Mouse (Mus musculus): ENCODE measurements around the gene Pcx. TPM values are rescaled to one million over a fixed set of nuclear protein-coding genes. Genes with fewer than 3 reads are reported as not detected.

Pcx gene
- polyA plus RNA-seq (2015; fragmentation: Nextera tagmentation; extraction: Ambion mirVana) = 11.8 and 15.0 TPM in 2 replicates

DNA sequence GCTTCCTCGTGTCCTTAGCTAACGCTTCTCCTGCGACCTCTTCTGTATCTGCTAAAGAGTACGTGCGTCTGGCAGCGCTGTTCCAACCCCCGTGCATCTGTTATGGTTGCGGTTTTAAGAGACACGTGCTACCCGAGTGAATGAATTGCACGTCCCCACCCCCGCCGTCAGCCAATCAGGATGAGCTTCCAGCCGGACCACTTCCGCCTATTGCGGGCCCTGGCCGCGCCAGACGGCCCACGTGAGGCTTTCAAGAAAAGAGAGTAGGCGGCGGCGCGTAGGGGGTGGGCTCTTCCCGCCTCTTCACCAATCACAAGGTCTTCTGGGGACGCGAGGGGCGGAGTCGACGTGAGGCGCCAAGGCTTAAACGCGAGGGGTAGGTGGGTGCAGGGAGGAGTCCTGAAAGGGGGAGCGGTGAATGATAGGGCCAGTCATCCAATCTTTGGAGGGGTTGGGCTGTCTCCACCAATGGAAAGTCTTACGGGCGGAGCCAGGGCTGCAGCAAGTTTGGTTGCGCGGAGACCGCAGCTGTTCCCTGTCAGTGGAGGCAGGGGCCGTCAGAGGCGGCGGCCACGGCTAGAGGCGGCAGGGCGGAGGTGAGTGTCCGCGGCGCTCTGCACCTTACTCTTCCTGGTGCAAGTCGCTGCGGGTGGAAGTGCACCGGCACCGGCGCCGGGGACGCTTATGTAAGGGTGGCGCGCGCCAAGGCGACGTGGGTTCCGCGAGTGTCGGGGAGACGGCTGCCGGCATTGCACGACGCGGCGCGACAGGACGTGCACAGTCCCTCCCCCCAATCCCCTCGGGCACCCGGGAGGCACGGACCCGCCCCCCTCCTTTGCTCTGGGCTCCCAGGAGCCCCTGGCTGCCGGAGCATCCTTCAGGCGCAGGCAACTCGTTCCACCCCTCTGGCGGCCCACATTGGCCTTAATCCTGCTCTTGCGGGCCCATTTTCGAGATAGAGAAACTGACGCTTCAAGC lies at the start of gene Pcx:
Gene Pcx, plus strand, starts transcription at position 487 of the 978 bp plus-strand sequence.
- peak within 1 kb of the TSS; percentile 86 for H3K4me2 ChIP-seq (replicated peaks)
- no peaks in the 10 kb centered on the region for H3K9me3 ChIP-seq
- H3K36me3 ChIP-seq = no peaks in the 10 kb centered on the region
- no peak within 1 kb of the TSS for H3K27ac ChIP-seq
- peak within 1 kb of the TSS; percentile 75 for H3K4me3 ChIP-seq (replicated peaks)
- peaks cover 4% of the 10 kb centered on the region; the same call in 1 of the 2 replicates for H3K4me1 ChIP-seq (replicated peaks)
- no peaks in the 10 kb centered on the region; the same call in 1 of the 2 replicates for H3K27me3 ChIP-seq (replicated peaks)
- peak; percentile 100 for ATAC-seq
- H3K9ac ChIP-seq = peak within 1 kb of the TSS; percentile 47
- WGBS = under 1% methylated on average over 81 of the region's 82 CpGs

DNA sequence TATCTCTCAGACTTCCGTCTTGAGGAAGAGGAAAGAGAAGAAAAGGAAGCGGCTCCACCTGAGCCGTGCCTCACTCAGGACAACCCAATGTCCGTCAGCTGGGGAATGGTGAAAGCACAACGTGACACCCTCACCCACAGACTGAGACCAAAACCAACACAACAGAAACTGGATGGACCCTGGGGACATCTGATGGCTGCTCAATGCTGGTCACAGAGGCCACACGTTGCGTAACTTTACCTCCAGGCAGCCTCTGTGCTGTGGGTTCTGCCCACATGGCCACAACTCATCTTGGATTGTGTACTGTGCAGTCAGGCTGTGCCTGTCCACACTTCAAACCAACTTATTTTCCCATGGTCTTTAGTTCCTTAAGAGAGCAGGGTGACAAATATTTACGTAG lies 48.3 kb upstream of the Pcx start:
- H3K4me1 ChIP-seq (replicated peaks) = no peaks in the 10 kb centered on the region
- H3K36me3 ChIP-seq = no peaks in the 10 kb centered on the region
- WGBS = 79% methylated on average over 8 of the region's 8 CpGs
- no peak overlapping the region for H3K9ac ChIP-seq
- no peaks in the 10 kb centered on the region for H3K27me3 ChIP-seq (replicated peaks)
- no peaks in the 10 kb centered on the region for H3K9me3 ChIP-seq
- ATAC-seq = no peak
- H3K27ac ChIP-seq = no peak overlapping the region
- H3K4me2 ChIP-seq (replicated peaks) = no peak overlapping the region
- no peak overlapping the region for H3K4me3 ChIP-seq (replicated peaks)

- Histone ChIP-seq H3K9ac (no peak overlapping the region), H3K27me3 (replicated peaks) (no peaks in the 10 kb centered on the region), H3K4me3 (replicated peaks) (no peak overlapping the region), H3K4me1 (replicated peaks) (no peaks in the 10 kb centered on the region), H3K27ac (no peak overlapping the region), H3K9me3 (no peaks in the 10 kb centered on the region), H3K4me2 (replicated peaks) (no peak overlapping the region), H3K36me3 (no peaks in the 10 kb centered on the region)
- ATAC-seq = no peak
- WGBS = 88% methylated on average over 4 of the region's 4 CpGs
These were observed 45.6 kb upstream of the Pcx start for GRCm38 (mm10) chr19:4464666-4465065.

- Histone ChIP-seq H3K27me3 (replicated peaks) (no peaks in the 10 kb centered on the region), H3K27ac (no peak overlapping the region), H3K4me3 (replicated peaks) (no peak overlapping the region), H3K9me3 (no peaks in the 10 kb centered on the region), H3K36me3 (no peaks in the 10 kb centered on the region), H3K4me1 (replicated peaks) (no peaks in the 10 kb centered on the region), H3K4me2 (replicated peaks) (no peak overlapping the region), H3K9ac (no peak overlapping the region)
- WGBS = 38% methylated on average over 5 of the region's 5 CpGs
- no peak for ATAC-seq
These were observed 41.9 kb upstream of the Pcx start for GRCm38 (mm10) chr19:4468363-4468762.

DNA sequence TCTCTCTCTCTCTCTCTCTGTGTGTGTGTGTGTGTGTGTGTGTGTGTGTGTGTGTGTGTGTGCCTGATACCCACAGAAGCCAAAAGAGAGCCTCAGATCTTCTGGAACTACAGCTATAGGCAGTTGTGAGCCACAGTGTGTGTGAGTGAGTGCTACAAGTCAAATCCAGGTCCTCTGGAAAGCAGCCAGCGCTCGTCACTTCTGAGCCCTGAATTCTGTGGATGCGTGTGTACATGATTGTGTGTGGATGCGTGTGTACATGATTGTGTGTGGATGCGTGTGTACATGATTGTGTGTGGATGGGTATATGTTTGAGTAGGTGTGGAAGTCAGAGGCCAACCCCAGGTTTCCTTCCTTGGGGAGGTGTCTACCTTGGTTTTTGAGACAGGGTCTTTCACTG lies 36.7 kb upstream of the Pcx start:
- no peak overlapping the region for H3K4me2 ChIP-seq (replicated peaks)
- WGBS = 87% methylated on average over 5 of the region's 5 CpGs
- H3K36me3 ChIP-seq = no peaks in the 10 kb centered on the region
- peaks cover 10% of the 10 kb centered on the region; the same call in 1 of the 2 replicates for H3K4me1 ChIP-seq (replicated peaks)
- H3K27ac ChIP-seq = no peak overlapping the region
- H3K9me3 ChIP-seq = no peaks in the 10 kb centered on the region
- peaks cover 34% of the 10 kb centered on the region for H3K27me3 ChIP-seq (replicated peaks)
- no peak overlapping the region for H3K9ac ChIP-seq
- no peak overlapping the region for H3K4me3 ChIP-seq (replicated peaks)
- ATAC-seq = no peak

GRCm38 (mm10) chr19:4474739-4475138 lies 35.5 kb upstream of the Pcx start:
- Histone ChIP-seq H3K27me3 (replicated peaks) (peaks cover 34% of the 10 kb centered on the region), H3K27ac (no peak overlapping the region), H3K4me2 (replicated peaks) (no peak overlapping the region), H3K4me3 (replicated peaks) (no peak overlapping the region), H3K9me3 (no peaks in the 10 kb centered on the region), H3K4me1 (replicated peaks) (peaks cover 10% of the 10 kb centered on the region; the same call in 1 of the 2 replicates), H3K9ac (no peak overlapping the region), H3K36me3 (no peaks in the 10 kb centered on the region)
- 53% methylated on average over 3 of the region's 3 CpGs for WGBS
- ATAC-seq = no peak

DNA sequence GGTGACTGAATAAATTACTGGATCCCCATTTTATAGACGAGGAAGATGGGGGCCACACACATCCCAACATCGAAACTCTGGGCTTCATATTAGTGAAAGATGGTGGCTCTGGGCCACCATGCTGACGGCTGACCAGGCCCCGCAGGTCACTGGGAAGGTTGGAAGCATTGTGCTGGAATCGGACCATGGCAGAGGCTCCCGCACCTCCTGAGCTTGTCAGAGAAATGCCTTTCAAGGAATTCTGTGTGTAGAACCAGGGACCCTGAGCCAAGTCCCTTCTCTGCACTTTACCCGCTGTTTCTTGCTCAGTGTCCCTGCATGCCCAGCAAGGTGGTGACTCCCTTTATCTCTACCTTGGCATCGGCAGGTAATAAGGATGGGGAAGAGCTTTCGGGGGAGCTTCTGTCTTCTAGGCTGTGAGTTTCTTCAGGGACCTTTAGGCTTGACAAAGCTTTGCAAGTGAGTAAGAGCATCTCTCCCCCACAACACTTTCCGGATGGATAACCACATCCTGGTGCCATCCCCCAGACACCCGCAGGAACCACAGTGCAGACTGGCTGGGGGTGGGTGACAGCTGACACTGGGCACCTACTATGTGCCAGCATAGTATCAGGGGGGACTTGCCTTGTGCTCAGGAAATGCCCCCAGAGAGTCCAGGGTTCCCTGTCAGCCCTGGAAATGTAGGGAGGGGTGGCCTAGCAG lies 34.9 kb upstream of the Pcx start:
- Histone ChIP-seq H3K4me1 (replicated peaks) (peaks cover 10% of the 10 kb centered on the region; the same call in 1 of the 2 replicates), H3K36me3 (no peaks in the 10 kb centered on the region), H3K27me3 (replicated peaks) (peaks cover 34% of the 10 kb centered on the region), H3K4me3 (replicated peaks) (no peak overlapping the region), H3K4me2 (replicated peaks) (no peak overlapping the region), H3K9me3 (no peaks in the 10 kb centered on the region), H3K9ac (no peak overlapping the region), H3K27ac (no peak overlapping the region)
- no peak for ATAC-seq
- 80% methylated on average over 11 of the region's 11 CpGs for WGBS

GRCm38 (mm10) chr19:4476601-4477257 lies 33.5 kb upstream of the Pcx start:
- under 1% methylated on average over 70 of the region's 70 CpGs for WGBS
- Histone ChIP-seq H3K27me3 (replicated peaks) (peaks cover 34% of the 10 kb centered on the region), H3K9ac (peak overlapping the region; percentile 51), H3K9me3 (no peaks in the 10 kb centered on the region), H3K27ac (no peak overlapping the region), H3K4me3 (replicated peaks) (peak overlapping the region; percentile 51), H3K4me2 (replicated peaks) (peak overlapping the region; percentile 100), H3K4me1 (replicated peaks) (peaks cover 10% of the 10 kb centered on the region; the same call in 1 of the 2 replicates), H3K36me3 (no peaks in the 10 kb centered on the region)
- ATAC-seq = peak; percentile 60

GRCm38 (mm10) chr19:4477345-4478189 lies 32.7 kb upstream of the Pcx start, which contains the start of gene Syt12:
Gene Syt12 (minus strand): TSS chr19:4477447.
- Histone ChIP-seq H3K27ac (no peak within 1 kb of the TSS), H3K9ac (peak within 1 kb of the TSS; percentile 51), H3K4me1 (replicated peaks) (peaks cover 10% of the 10 kb centered on the region; the same call in 1 of the 2 replicates), H3K4me3 (replicated peaks) (peak within 1 kb of the TSS; percentile 51), H3K36me3 (no peaks in the 10 kb centered on the region), H3K9me3 (no peaks in the 10 kb centered on the region), H3K27me3 (replicated peaks) (peaks cover 34% of the 10 kb centered on the region), H3K4me2 (replicated peaks) (peak within 1 kb of the TSS; percentile 100)
- peak; percentile 83 for ATAC-seq
- WGBS = 21% methylated on average over 21 of the region's 21 CpGs

GRCm38 (mm10) chr19:4478190-4478516 lies 32.1 kb upstream of the Pcx start:
- H3K4me2 ChIP-seq (replicated peaks) = peak overlapping the region; percentile 26
- H3K4me1 ChIP-seq (replicated peaks) = peaks cover 10% of the 10 kb centered on the region; the same call in 1 of the 2 replicates
- H3K27ac ChIP-seq = no peak overlapping the region
- H3K4me3 ChIP-seq (replicated peaks) = no peak overlapping the region
- peak; percentile 54 for ATAC-seq
- no peaks in the 10 kb centered on the region for H3K36me3 ChIP-seq
- H3K9ac ChIP-seq = no peak overlapping the region; the same call in 1 of the 2 replicates
- peaks cover 34% of the 10 kb centered on the region for H3K27me3 ChIP-seq (replicated peaks)
- H3K9me3 ChIP-seq = no peaks in the 10 kb centered on the region
- WGBS = 25% methylated on average over 1 of the region's 1 CpGs

GRCm38 (mm10) chr19:4480041-4480440 lies 30.2 kb upstream of the Pcx start:
- no peak overlapping the region for H3K4me3 ChIP-seq (replicated peaks)
- peaks cover 25% of the 10 kb centered on the region for H3K27me3 ChIP-seq (replicated peaks)
- ATAC-seq = no peak
- no peaks in the 10 kb centered on the region for H3K9me3 ChIP-seq
- H3K4me2 ChIP-seq (replicated peaks) = no peak overlapping the region
- H3K4me1 ChIP-seq (replicated peaks) = peaks cover 10% of the 10 kb centered on the region; the same call in 1 of the 2 replicates
- 84% methylated on average over 2 of the region's 2 CpGs for WGBS
- no peak overlapping the region for H3K9ac ChIP-seq
- no peak overlapping the region for H3K27ac ChIP-seq
- no peaks in the 10 kb centered on the region for H3K36me3 ChIP-seq
